Mouse (Mus musculus) midbrain, embryonic 11.5 days (tissue): Measurements from ENCODE around the gene Colgalt1. TPM values are rescaled to one million over a fixed set of nuclear protein-coding genes. Genes with fewer than 3 reads are reported as not detected.

Source experiments
- microRNA-seq: library from miRNA; unstranded; fragments of <30 nt; microRNA quantifications from one replicate; pipeline ENCODE4, GENCODE M21; 2017
- polyA plus RNA-seq: library from polyadenylated mRNA; unstranded; fragments of >200 nt; fragmentation: Nextera tagmentation; extraction: Ambion mirVana; gene quantifications from 2 replicates; pipeline ENCODE4 v1.2.1, GENCODE M21; 2014

The Colgalt1 gene
- polyA plus RNA-seq, 1 experiment from 2014 or later: 42.8 TPM

Small RNAs within 50 kb of the gene (microRNA-seq; reads per million reads assigned to microRNA genes)
- not detected for gene Mir6769b

Other genes starting within 250 kb of the Colgalt1 start
- gene Use1, start 244.2 kb upstream of the Colgalt1 start, polyA plus RNA-seq: 70.9 and 71.7 TPM in 2 replicates
- 2.9 and 3.3 TPM in 2 replicates for gene Ocel1, start 239.7 kb upstream of the Colgalt1 start, polyA plus RNA-seq
- gene Nr2f6, start 229.0 kb upstream of the Colgalt1 start, polyA plus RNA-seq: 62.6 and 73.0 TPM in 2 replicates
- gene Ushbp1, start 215.2 kb upstream of the Colgalt1 start, polyA plus RNA-seq: 2.4 and 3.3 TPM in 2 replicates
- 99.0 and 99.2 TPM in 2 replicates for gene Babam1, start 214.1 kb upstream of the Colgalt1 start, polyA plus RNA-seq
- gene Ankle1, start 205.0 kb upstream of the Colgalt1 start, polyA plus RNA-seq: 14.9 and 16.3 TPM in 2 replicates
- gene Abhd8, start 147.3 kb upstream of the Colgalt1 start, polyA plus RNA-seq: 36.4 and 42.2 TPM in 2 replicates
- gene Mrpl34, start 146.0 kb upstream of the Colgalt1 start, polyA plus RNA-seq: 249 and 251 TPM in 2 replicates
- 128 and 129 TPM in 2 replicates for gene Dda1, start 141.8 kb upstream of the Colgalt1 start, polyA plus RNA-seq
- gene Ano8, start 125.0 kb upstream of the Colgalt1 start, polyA plus RNA-seq: 4.0 and 4.7 TPM in 2 replicates
- gene Gtpbp3, start 122.9 kb upstream of the Colgalt1 start, polyA plus RNA-seq: 4.0 and 4.6 TPM in 2 replicates
- 33.7 and 34.1 TPM in 2 replicates for gene Plvap, start 99.2 kb upstream of the Colgalt1 start, polyA plus RNA-seq
- gene Ccdc194, start 85.3 kb upstream of the Colgalt1 start, polyA plus RNA-seq: 0.40 and 0.72 TPM in 2 replicates
- gene Bst2, start 73.5 kb upstream of the Colgalt1 start, polyA plus RNA-seq: 5.0 and 6.1 TPM in 2 replicates
- gene Mvb12a, start 68.1 kb upstream of the Colgalt1 start, polyA plus RNA-seq: 50.7 and 51.0 TPM in 2 replicates
- 0.12 and 0.14 TPM in 2 replicates for gene Tmem221, start 52.1 kb upstream of the Colgalt1 start, polyA plus RNA-seq
- gene Nxnl1, start 44.4 kb upstream of the Colgalt1 start, polyA plus RNA-seq: not detected in 2 replicates
- gene Slc27a1, start 42.1 kb upstream of the Colgalt1 start, polyA plus RNA-seq: 8.6 and 12.4 TPM in 2 replicates
- gene Pgls, start 18.8 kb upstream of the Colgalt1 start, polyA plus RNA-seq: 224 and 234 TPM in 2 replicates
- 3.2 and 3.6 TPM in 2 replicates for gene Fam129c, start 13.3 kb upstream of the Colgalt1 start, polyA plus RNA-seq
- gene Unc13a, start 60.8 kb downstream of the Colgalt1 start, polyA plus RNA-seq: 5.4 and 6.5 TPM in 2 replicates
- 1.3 and 1.7 TPM in 2 replicates for gene Jak3, start 65.3 kb downstream of the Colgalt1 start, polyA plus RNA-seq
- 0.44 and 0.48 TPM in 2 replicates for gene Insl3, start 78.2 kb downstream of the Colgalt1 start, polyA plus RNA-seq
- 0.38 and 0.63 TPM in 2 replicates for gene B3gnt3, start 90.8 kb downstream of the Colgalt1 start, polyA plus RNA-seq
- gene Fcho1, start 114.7 kb downstream of the Colgalt1 start, polyA plus RNA-seq: 12.9 and 15.3 TPM in 2 replicates